Mouse (Mus musculus): Measurements from ENCODE around the gene Spo11. TPM values are rescaled to one million over a fixed set of nuclear protein-coding genes. Genes with fewer than 3 reads are reported as not detected.

The Spo11 gene
- total and polyA plus RNA-seq, 3 experiments = 0.16 to 0.34 TPM; not detected in 1

GRCm38 (mm10) chr2:173027824-173028495, 50.5 kb downstream of the Spo11 start:
- Histone ChIP-seq H3K9me3 (replicated peaks; ENCODE audit: low read length) (no peaks in the 10 kb centered on the region), H3K9ac (ENCODE audit: insufficient read depth, low read depth) (no peak overlapping the region), H3K27me3 (replicated peaks) (no peaks in the 10 kb centered on the region), H3K4me2 (ENCODE audit: insufficient read depth, low read depth, poor library complexity, severe bottlenecking) (peak overlapping the region; percentile 10; the same call in 1 of the 2 replicates), H3K4me1 (ENCODE audit: control insufficient read depth in 1 of 2, insufficient read depth in 2 of 2) (peaks cover 48 to 77% of the 10 kb centered on the region in 2 experiments), H3K36me3 (replicated peaks in 1 of 2; ENCODE audit: control insufficient read depth in 1 of 2, insufficient read depth in 1 of 2, low read length in 1 of 2) (peaks cover 67 to 99% of the 10 kb centered on the region in 2 experiments), H3K4me3 (replicated peaks in 1 of 3; ENCODE audit: low read depth in 2 of 3, low read length in 2 of 3, poor library complexity in 1 of 3) (peak overlapping the region in 1 of 3 experiments; percentile 5), H3K27ac (ENCODE audit: insufficient read depth, low read depth) (peak overlapping the region; percentile 35; the same call in 1 of the 2 replicates), H3K79me2 (replicated peaks; ENCODE audit: control insufficient read depth, extremely low read depth, insufficient read depth, poor library complexity, severe bottlenecking) (peaks cover 17% of the 10 kb centered on the region)
- dilution Hi-C loops (cut with MboI; ENCODE audit: extremely low pct_ligation_motif_present, extremely low pct_unique_long_range_greater_than_20kb, low sequenced_read_pairs) (no loop called here), in situ Hi-C loops (cut with MboI; ENCODE audit: low pct_ligation_motif_present, low pct_unique_long_range_greater_than_20kb, low sequenced_read_pairs) (no loop called here)
- peak; percentile 62; the same call in 1 of the 2 replicates for TF ChIP-seq RCOR1 (conservative IDR thresholded peaks at IDR 0.05; ENCODE audit: low read depth, low read length)
- TF ChIP-seq HCFC1 (IDR thresholded peaks at IDR 0.05; ENCODE audit: low read depth, low read length) = no peak
- TF ChIP-seq BHLHE40 (IDR thresholded peaks at IDR 0.05; ENCODE audit: low read depth, low read length) = peak; percentile 66; the same call in 1 of the 2 replicates
- no peak for TF ChIP-seq GABPA (IDR thresholded peaks at IDR 0.05; ENCODE audit: insufficient replicate concordance, low read depth, low read length)
- no peak for TF ChIP-seq NELFE (IDR thresholded peaks at IDR 0.05; ENCODE audit: low read depth, low read length)
- TF ChIP-seq ZC3H11A (IDR thresholded peaks at IDR 0.05; ENCODE audit: low read depth, low read length) = no peak
- no peak for TF ChIP-seq MAX (IDR thresholded peaks at IDR 0.05; ENCODE audit: low read length)
- 0 out of 2 replicates have a peak, but pooled peaks have one; percentile 28 for TF ChIP-seq CHD2 (IDR thresholded peaks at IDR 0.05; ENCODE audit: low read length)
- no peak for TF ChIP-seq PAX5 (IDR thresholded peaks at IDR 0.05; ENCODE audit: low read length)
- peak; percentile 61 for TF ChIP-seq EP300 (IDR thresholded peaks at IDR 0.05; ENCODE audit: low read length)
- TF ChIP-seq MAZ (IDR thresholded peaks at IDR 0.05; ENCODE audit: low read depth, low read length) = peak; percentile 89
- TF ChIP-seq MXI1 (IDR thresholded peaks at IDR 0.05; ENCODE audit: low read depth, low read length) = peak; percentile 53; the same call in 1 of the 2 replicates
- TF ChIP-seq KAT2A (IDR thresholded peaks at IDR 0.05; ENCODE audit: insufficient replicate concordance, low read length) = no peak
- TF ChIP-seq E2F4 (IDR thresholded peaks at IDR 0.05; ENCODE audit: insufficient replicate concordance, low read depth, low read length) = no peak
- TF ChIP-seq TBP (conservative IDR thresholded peaks at IDR 0.05; ENCODE audit: low read depth, low read length) = no peak
- no peak for TF ChIP-seq ZKSCAN1 (IDR thresholded peaks at IDR 0.05; ENCODE audit: borderline replicate concordance, low read depth, low read length)
- no peak for TF ChIP-seq UBTF (IDR thresholded peaks at IDR 0.05; ENCODE audit: low read depth, low read length)
- TF ChIP-seq SMC3 (IDR thresholded peaks at IDR 0.05; ENCODE audit: low read depth, low read length) = no peak
- TF ChIP-seq NRF1 (IDR thresholded peaks at IDR 0.05; ENCODE audit: low read depth, low read length) = no peak
- TF ChIP-seq ZMIZ1 (IDR thresholded peaks at IDR 0.05; ENCODE audit: low read depth, low read length) = no peak
- peak; percentile 66 for TF ChIP-seq ETS1 (conservative IDR thresholded peaks at IDR 0.05; ENCODE audit: low read depth, low read length)
- no peak for TF ChIP-seq POLR2A (IDR thresholded peaks at IDR 0.05; ENCODE audit: low read depth, low read length)
- peak; percentile 62; the same call in 1 of the 2 replicates for TF ChIP-seq MYC (IDR thresholded peaks at IDR 0.05; ENCODE audit: low read depth, low read length)
- no peak for TF ChIP-seq POLR2AphosphoS2 (IDR thresholded peaks at IDR 0.05; ENCODE audit: low read depth, low read length)
- peak; percentile 74 for TF ChIP-seq TCF12 (IDR thresholded peaks at IDR 0.05; ENCODE audit: low read depth, low read length)
- peak; percentile 48; the same call in 1 of the 2 replicates for TF ChIP-seq IRF4 (IDR thresholded peaks at IDR 0.05; ENCODE audit: low read depth, low read length)
- no peak for TF ChIP-seq USF1 (IDR thresholded peaks at IDR 0.05; ENCODE audit: low read depth, low read length)
- TF ChIP-seq ELF1 (IDR thresholded peaks at IDR 0.05; ENCODE audit: low read depth, low read length) = peak; percentile 41; the same call in 1 of the 2 replicates
- peak; percentile 66; the same call in 1 of the 2 replicates for TF ChIP-seq MAFK (IDR thresholded peaks at IDR 0.05; ENCODE audit: insufficient replicate concordance, low read length)
- peak; percentile 60; the same call in 1 of the 2 replicates for TF ChIP-seq SIN3A (IDR thresholded peaks at IDR 0.05; ENCODE audit: low read length)
- TF ChIP-seq RAD21 (IDR thresholded peaks at IDR 0.05; ENCODE audit: low read depth, low read length) = no peak
- TF ChIP-seq CTCF (conservative IDR thresholded peaks at IDR 0.05 in 1 of 2, IDR thresholded peaks at IDR 0.05 in 1 of 2; ENCODE audit: low read depth in 2 of 2, low read length in 2 of 2) = no peak
- peak; percentile 95 for TF ChIP-seq ZNF384 (IDR thresholded peaks at IDR 0.05; ENCODE audit: low read depth, low read length)
- TF ChIP-seq JUN (IDR thresholded peaks at IDR 0.05; ENCODE audit: insufficient read depth, low read depth, low read length) = no peak
- no peak for TF ChIP-seq USF2 (conservative IDR thresholded peaks at IDR 0.05; ENCODE audit: low read depth, low read length)
- TF ChIP-seq JUND (conservative IDR thresholded peaks at IDR 0.05; ENCODE audit: low read depth, low read length) = no peak
- no peak for TF ChIP-seq CHD1 (IDR thresholded peaks at IDR 0.05; ENCODE audit: low read depth, low read length)
- peak; percentile 90 for TF ChIP-seq MEF2A (IDR thresholded peaks at IDR 0.05; ENCODE audit: borderline replicate concordance, low read depth, low read length)
- DNase-seq (ENCODE audit: extremely low read depth) = peak; percentile 74

Measured in CH12.LX (cell line).